Mouse (Mus musculus) testis, adult 2 months (tissue): ENCODE measurements around the gene Smarca4. TPM values are rescaled to one million over a fixed set of nuclear protein-coding genes. Genes with fewer than 3 reads are reported as not detected.

Source experiments
- H3K27ac ChIP-seq: fragments of 200-500 bp; 2 replicates; pipeline ENCODE4 v1.5.1; 2012; ENCODE audit warnings: low read depth, low read length; ENCODE audit not compliant: control insufficient read depth, insufficient read depth
- H3K27me3 ChIP-seq: fragments of 200-500 bp; 2 replicates; pipeline ENCODE4 v1.6.1; 2012; ENCODE audit warnings: mild to moderate bottlenecking, low read length, moderate library complexity; ENCODE audit not compliant: control insufficient read depth, insufficient read depth
- H3K36me3 ChIP-seq: fragments of 200-500 bp; 2 replicates; pipeline ENCODE4 v1.6.1; 2012; ENCODE audit warnings: mild to moderate bottlenecking, low read length; ENCODE audit not compliant: control insufficient read depth, insufficient read depth
- H3K4me1 ChIP-seq: fragments of 200-500 bp; 2 replicates; pipeline ENCODE4 v1.6.1; 2012; ENCODE audit warnings: low read length; ENCODE audit not compliant: control insufficient read depth, insufficient read depth
- H3K4me3 ChIP-seq: fragments of 200-500 bp; 2 replicates; pipeline ENCODE4 v1.5.1; 2012; ENCODE audit warnings: low read depth, mild to moderate bottlenecking, low read length, moderate library complexity, mixed read lengths; ENCODE audit not compliant: control insufficient read depth
- CTCF ChIP-seq: fragments of 200-500 bp; IDR thresholded peaks from 2 replicates; pipeline ENCODE4 v1.5.1; 2012; ENCODE audit warnings: low read depth, mild to moderate bottlenecking, inconsistent platforms, low read length, moderate library complexity; ENCODE audit not compliant: control insufficient read depth, insufficient read depth, insufficient replicate concordance
- POLR2A ChIP-seq: fragments of 200-500 bp; IDR thresholded peaks from 2 replicates; pipeline ENCODE4 v1.6.1; 2012; ENCODE audit warnings: low read depth, mild to moderate bottlenecking, inconsistent platforms, low read length, moderate library complexity; ENCODE audit not compliant: control insufficient read depth
- polyA plus RNA-seq: library from polyadenylated mRNA; depleted of rRNA; stranded (reverse); fragments of >200 nt; gene quantifications from 2 replicates; pipeline ENCODE4 v1.2.3, GENCODE M21; 2012; rRNA removed

Gene Smarca4
- polyA plus RNA-seq = 44.4 and 45.4 TPM in 2 replicates

DNA sequence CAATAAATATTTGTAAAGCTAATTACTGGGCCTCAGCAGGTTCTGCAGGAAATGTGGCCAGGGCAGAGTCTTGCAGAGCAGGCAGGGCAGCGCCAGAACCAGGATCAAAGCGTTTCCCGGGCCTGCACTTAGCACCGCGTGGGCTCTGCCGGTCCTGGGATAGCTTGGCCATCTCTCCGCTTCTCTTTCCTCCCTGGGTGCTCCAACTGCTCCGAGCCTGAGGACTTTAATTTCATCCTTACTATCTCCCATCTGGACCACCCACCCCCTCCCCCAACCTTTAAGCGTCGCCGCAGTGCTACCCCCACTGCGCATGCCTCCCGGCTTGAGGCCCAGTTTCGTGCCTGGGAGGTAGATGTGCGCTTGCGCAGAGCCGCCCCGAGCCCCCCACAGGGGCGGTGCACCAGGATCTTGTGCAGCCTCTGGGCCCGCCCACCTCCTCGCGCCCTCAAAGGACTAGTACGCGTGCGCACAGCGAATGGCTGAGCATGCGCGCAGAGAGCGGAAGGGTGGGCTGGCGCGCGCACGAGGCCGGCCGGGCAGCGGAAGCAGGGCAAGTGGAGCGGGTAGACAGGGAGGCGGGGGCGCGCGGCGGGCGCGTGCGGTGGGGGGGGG lies at the start of gene Smarca4:
TSS of gene Smarca4 (plus strand) at position 553 of the 615 bp plus-strand sequence.
- H3K4me3 ChIP-seq = peak within 1 kb of the TSS; percentile 96
- TF ChIP-seq CTCF (no peak), POLR2A (peak; percentile 47)
- peak within 1 kb of the TSS; percentile 99 for H3K27ac ChIP-seq
- no peaks in the 10 kb centered on the region for H3K36me3 ChIP-seq
- peaks cover 8% of the 10 kb centered on the region; the same call in 1 of the 2 replicates for H3K4me1 ChIP-seq
- H3K27me3 ChIP-seq = no peaks in the 10 kb centered on the region

- TF ChIP-seq CTCF (no peak), POLR2A (no peak)
- no peaks in the 10 kb centered on the region for H3K36me3 ChIP-seq
- no peaks in the 10 kb centered on the region for H3K4me1 ChIP-seq
- no peaks in the 10 kb centered on the region for H3K27me3 ChIP-seq
- no peak overlapping the region for H3K27ac ChIP-seq
- H3K4me3 ChIP-seq = no peak overlapping the region
These were observed 49.4 kb upstream of the Smarca4 start for GRCm38 (mm10) chr9:21566538-21566937.

DNA sequence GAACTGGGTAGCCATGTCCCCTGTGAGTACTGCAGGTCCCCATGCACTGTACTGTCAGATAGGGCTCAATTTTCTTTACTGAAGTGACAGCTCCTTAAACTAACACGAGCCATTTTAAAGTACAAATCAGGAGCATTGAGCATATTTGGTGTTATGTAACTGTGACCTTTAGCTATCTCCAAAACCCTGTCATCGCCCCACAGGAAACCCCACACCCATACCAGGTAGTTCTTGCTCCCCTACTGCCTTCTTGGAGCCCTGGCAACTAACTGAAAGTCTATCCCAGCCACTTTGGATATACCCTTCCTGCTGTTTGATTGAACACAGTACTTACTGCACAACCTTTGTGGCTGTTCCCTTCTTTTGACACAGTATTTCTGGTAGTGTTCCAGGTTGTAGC lies 48.9 kb upstream of the Smarca4 start:
- H3K4me1 ChIP-seq = no peaks in the 10 kb centered on the region
- TF ChIP-seq POLR2A (no peak), CTCF (no peak)
- H3K27ac ChIP-seq = no peak overlapping the region
- no peaks in the 10 kb centered on the region for H3K36me3 ChIP-seq
- no peak overlapping the region for H3K4me3 ChIP-seq
- H3K27me3 ChIP-seq = no peaks in the 10 kb centered on the region

DNA sequence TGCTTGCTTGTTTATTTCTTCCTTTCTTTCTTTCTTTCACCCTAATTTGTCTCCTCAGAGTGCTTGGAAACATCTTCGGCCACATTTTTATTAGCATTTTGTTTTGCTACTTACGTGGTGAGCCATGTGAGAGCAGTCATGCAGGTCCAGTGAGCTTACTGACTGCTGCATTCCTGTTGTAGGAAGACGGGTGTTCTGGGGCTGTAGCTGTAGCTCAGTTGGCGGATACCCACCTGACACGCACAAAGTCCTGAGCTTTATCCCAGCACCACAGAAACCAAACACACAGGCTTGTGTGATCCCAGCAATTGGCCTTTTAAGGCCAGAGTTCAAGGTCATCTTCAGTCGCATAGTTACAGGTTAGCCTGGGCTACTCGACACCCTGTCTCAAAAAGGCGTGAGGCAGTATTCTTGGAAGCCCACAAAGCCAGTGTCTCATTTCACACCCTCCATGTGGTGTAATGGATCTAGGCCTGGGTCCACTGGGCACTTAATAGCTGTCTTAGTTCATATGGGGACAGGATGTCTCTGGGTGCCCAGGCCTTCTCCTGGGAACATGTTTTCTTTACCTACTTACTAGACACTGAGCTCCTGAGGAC lies 47.2 kb upstream of the Smarca4 start:
- no peaks in the 10 kb centered on the region for H3K4me1 ChIP-seq
- H3K36me3 ChIP-seq = no peaks in the 10 kb centered on the region
- no peaks in the 10 kb centered on the region for H3K27me3 ChIP-seq
- H3K4me3 ChIP-seq = no peak overlapping the region
- no peak for TF ChIP-seq CTCF
- TF ChIP-seq POLR2A = no peak
- H3K27ac ChIP-seq = no peak overlapping the region

DNA sequence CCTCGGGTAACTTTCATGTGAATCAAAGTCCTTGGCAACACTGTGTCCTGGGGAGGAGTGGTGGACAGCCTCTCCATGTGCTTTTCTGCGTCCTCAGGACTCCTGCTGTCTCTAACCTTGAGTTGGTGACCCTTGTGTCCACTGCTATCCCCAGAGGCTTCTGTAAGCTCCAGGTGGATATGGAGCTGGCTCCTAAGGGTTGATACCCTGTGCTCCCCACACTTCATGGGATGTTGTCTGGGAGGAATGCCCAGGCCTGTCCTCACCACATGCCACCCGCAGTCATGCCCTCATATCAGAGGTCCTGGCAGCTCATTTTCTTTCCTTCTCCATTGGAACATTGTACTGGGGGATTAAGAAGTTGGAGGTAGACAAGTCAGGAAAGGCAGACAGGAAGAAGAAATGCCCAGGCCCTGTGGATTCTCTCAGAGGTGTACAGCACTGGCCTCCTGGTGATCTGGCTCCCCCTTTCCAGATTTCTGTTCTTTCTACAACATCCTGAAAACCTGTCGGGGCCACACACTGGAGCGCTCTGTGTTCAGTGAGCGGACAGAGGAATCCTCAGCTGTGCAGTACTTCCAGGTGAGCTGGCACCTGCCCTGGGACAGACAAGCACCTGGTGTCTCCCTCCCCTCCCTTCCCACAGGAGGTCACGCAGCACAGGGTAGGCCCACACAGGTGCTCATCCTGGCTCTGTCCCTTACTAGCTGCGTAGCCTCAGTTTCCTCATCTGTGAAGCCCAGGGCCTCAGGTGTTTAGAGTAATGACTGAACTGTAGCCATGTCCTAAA lies 41.8 kb upstream of the Smarca4 start:
- TF ChIP-seq POLR2A = no peak
- no peak for TF ChIP-seq CTCF
- H3K27me3 ChIP-seq = no peaks in the 10 kb centered on the region
- no peaks in the 10 kb centered on the region; the same call in 1 of the 2 replicates for H3K36me3 ChIP-seq
- H3K4me1 ChIP-seq = no peaks in the 10 kb centered on the region; the same call in 1 of the 2 replicates
- H3K27ac ChIP-seq = no peak overlapping the region
- no peak overlapping the region for H3K4me3 ChIP-seq

GRCm38 (mm10) chr9:21575253-21575652 lies 40.7 kb upstream of the Smarca4 start:
- TF ChIP-seq POLR2A (no peak), CTCF (no peak)
- H3K4me3 ChIP-seq = no peak overlapping the region

GRCm38 (mm10) chr9:21576286-21576685 lies 39.7 kb upstream of the Smarca4 start:
- no peaks in the 10 kb centered on the region for H3K27me3 ChIP-seq
- no peak overlapping the region for H3K27ac ChIP-seq
- TF ChIP-seq POLR2A = no peak
- no peak for TF ChIP-seq CTCF
- no peaks in the 10 kb centered on the region; the same call in 1 of the 2 replicates for H3K36me3 ChIP-seq
- no peaks in the 10 kb centered on the region; the same call in 1 of the 2 replicates for H3K4me1 ChIP-seq
- H3K4me3 ChIP-seq = no peak overlapping the region

More at GRCm38 (mm10) chr9:21575253-21575652, 40.7 kb upstream of the Smarca4 start:
- Histone ChIP-seq H3K27ac (no peak overlapping the region), H3K27me3 (no peaks in the 10 kb centered on the region), H3K4me1 (no peaks in the 10 kb centered on the region; the same call in 1 of the 2 replicates), H3K36me3 (no peaks in the 10 kb centered on the region; the same call in 1 of the 2 replicates)
